Mouse (Mus musculus): ENCODE results near the gene Lnp1. TPM values are rescaled to one million over a fixed set of nuclear protein-coding genes. Genes with fewer than 3 reads are reported as not detected.
"Not testable (repeated sequence)": the region's sequence is repeated elsewhere in the genome, so short reads cannot be mapped to it uniquely, and the experiment has no call there.

The Lnp1 gene
- polyA plus RNA-seq (2015; fragmentation: Nextera tagmentation; extraction: Ambion mirVana): 0.25 and 1.1 TPM in 2 replicates

DNA sequence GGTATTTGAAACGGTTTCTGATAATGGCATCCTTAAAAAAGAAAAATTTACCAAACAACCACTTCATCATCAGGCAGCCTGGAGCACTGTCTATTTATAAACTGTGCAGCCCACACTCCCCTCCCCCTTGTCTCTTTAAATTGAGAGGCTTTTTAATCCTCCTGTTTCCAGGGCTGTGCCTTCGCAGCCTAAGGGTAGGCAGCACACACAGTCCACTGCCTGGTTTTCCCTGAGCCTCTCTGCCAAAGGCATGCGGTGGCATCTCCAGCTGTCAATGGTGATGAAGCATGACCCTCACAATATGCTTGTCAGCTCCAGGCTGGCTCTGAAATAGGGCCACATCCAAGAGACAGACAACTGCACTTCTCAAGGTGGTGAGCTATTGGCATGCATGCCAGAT is at the start of gene Lnp1:
TSS of gene Lnp1 (minus strand) at position 39 of the 400 bp plus-strand sequence.
- WGBS: 20% methylated on average over 3 of the region's 3 CpGs
- no peak; the same call in 1 of the 2 replicates for ATAC-seq (ENCODE audit: insufficient number of reproducible peaks, low FRiP score, low TSS enrichment, low read depth)

DNA sequence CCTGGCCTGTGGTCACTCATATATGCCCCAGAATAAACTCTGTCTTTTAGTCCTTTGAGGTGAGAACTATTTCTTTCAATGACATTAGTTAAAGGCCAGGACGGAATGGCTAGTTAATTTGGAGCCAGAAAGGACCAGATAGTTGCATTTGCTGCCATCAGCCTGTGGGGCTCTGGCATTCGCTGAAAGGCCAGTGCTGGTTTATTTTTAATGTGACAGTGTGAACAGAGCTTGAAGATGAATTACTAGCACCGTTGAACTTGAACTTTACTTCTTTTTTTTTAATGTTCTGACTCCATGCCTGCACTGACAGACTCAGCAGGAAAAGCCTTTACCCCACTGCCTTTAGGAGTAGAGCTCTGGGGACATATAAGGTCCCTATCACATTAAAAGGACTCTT is 46.8 kb upstream of the Lnp1 start:
- Histone ChIP-seq H3K27me3 (no peaks in the 10 kb centered on the region), H3K9ac (no peak overlapping the region), H3K27ac (replicated peaks) (no peak overlapping the region), H3K4me1 (no peaks in the 10 kb centered on the region), H3K4me2 (replicated peaks) (no peak overlapping the region), H3K9me3 (replicated peaks) (no peaks in the 10 kb centered on the region), H3K4me3 (replicated peaks) (no peak overlapping the region), H3K36me3 (no peaks in the 10 kb centered on the region)
- ATAC-seq (ENCODE audit: insufficient number of reproducible peaks, low FRiP score, low TSS enrichment, low read depth): no peak
- 74% methylated on average over 3 of the region's 3 CpGs for WGBS

More for the DNA sequence above, at the start of gene Lnp1:
- H3K27me3 ChIP-seq: no peaks in the 10 kb centered on the region
- H3K27ac ChIP-seq (replicated peaks): no peak within 1 kb of the TSS
- H3K4me3 ChIP-seq (replicated peaks): no peak within 1 kb of the TSS
- no peaks in the 10 kb centered on the region for H3K4me1 ChIP-seq
- H3K36me3 ChIP-seq: no peaks in the 10 kb centered on the region
- no peak within 1 kb of the TSS for H3K9ac ChIP-seq
- no peaks in the 10 kb centered on the region for H3K9me3 ChIP-seq (replicated peaks)
- no peak within 1 kb of the TSS for H3K4me2 ChIP-seq (replicated peaks)

DNA sequence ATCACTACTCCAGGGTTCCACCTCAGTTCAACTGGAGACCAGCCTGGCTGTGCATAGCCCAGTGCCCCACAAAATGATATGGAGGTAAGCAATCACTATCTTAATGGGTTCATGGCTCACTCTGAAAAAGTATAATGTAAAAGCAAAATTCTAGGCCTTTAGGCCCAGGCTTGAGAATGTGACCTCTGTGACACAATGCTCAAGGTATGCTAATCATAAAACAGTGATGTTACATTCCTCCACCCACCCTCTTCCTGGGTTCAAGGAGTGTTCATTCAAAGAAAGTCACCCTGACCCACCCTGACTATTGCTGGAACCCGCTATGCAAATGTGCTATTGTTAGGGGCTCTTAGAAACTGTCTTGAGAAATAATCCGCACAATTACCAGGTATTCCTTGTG is 30.4 kb upstream of the Lnp1 start:
- 93% methylated on average over 2 of the region's 2 CpGs for WGBS
- not testable (repeated sequence) for ATAC-seq (ENCODE audit: insufficient number of reproducible peaks, low FRiP score, low TSS enrichment, low read depth); H3K36me3 ChIP-seq; H3K4me3 ChIP-seq (replicated peaks); H3K9ac ChIP-seq; H3K4me2 ChIP-seq (replicated peaks); H3K9me3 ChIP-seq (replicated peaks); H3K4me1 ChIP-seq; H3K27me3 ChIP-seq; H3K27ac ChIP-seq (replicated peaks)

DNA sequence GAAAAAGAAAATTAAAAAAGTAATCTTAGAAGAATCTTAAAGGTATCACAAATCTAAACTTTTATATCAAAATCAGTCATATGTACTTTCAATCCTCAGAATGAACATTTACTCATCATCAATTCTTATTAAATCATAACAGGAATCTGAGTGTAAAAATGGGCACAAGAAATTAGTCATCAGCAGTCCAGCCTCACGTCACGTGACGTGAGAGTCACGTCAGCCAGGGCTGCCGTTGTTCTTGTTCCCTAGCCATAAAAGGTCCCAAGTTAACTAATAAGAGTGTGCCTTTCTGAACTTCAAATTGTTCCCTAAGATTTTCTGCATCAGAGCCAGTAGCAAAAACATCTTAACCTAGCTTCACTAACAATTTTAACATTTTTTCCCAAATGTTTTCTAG is 21.2 kb upstream of the Lnp1 start:
- Histone ChIP-seq H3K4me1 (no peaks in the 10 kb centered on the region), H3K9me3 (replicated peaks) (no peaks in the 10 kb centered on the region), H3K36me3 (no peaks in the 10 kb centered on the region), H3K4me2 (replicated peaks) (no peak overlapping the region), H3K27ac (replicated peaks) (no peak overlapping the region), H3K9ac (no peak overlapping the region), H3K4me3 (replicated peaks) (no peak overlapping the region), H3K27me3 (no peaks in the 10 kb centered on the region)
- 91% methylated on average over 5 of the region's 5 CpGs for WGBS
- ATAC-seq (ENCODE audit: insufficient number of reproducible peaks, low FRiP score, low TSS enrichment, low read depth): no peak

DNA sequence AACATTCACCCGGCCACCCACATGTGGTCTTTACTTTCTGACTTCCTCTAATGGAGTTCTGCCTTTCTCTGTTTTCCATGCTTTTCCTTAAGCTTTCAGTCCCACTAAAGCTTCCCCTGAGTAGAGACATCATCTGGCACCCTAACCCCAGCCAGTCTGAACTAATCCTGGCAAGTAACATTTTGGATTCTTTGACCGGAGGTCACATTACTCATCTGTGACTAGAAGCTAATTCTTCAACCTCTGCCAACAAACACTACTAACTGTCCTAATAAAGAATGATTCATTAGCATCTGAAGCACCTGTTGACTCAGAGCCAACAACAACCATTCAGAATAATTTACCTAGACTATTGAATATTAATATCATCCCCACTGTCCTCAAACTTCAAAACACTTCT is 14.5 kb upstream of the Lnp1 start:
- Histone ChIP-seq H3K4me2 (replicated peaks) (no peak overlapping the region), H3K4me3 (replicated peaks) (no peak overlapping the region), H3K4me1 (no peaks in the 10 kb centered on the region), H3K36me3 (no peaks in the 10 kb centered on the region), H3K9ac (no peak overlapping the region), H3K27me3 (no peaks in the 10 kb centered on the region), H3K9me3 (replicated peaks) (no peaks in the 10 kb centered on the region), H3K27ac (replicated peaks) (no peak overlapping the region)
- 83% methylated on average over 2 of the region's 2 CpGs for WGBS
- ATAC-seq (ENCODE audit: insufficient number of reproducible peaks, low FRiP score, low TSS enrichment, low read depth): no peak

DNA sequence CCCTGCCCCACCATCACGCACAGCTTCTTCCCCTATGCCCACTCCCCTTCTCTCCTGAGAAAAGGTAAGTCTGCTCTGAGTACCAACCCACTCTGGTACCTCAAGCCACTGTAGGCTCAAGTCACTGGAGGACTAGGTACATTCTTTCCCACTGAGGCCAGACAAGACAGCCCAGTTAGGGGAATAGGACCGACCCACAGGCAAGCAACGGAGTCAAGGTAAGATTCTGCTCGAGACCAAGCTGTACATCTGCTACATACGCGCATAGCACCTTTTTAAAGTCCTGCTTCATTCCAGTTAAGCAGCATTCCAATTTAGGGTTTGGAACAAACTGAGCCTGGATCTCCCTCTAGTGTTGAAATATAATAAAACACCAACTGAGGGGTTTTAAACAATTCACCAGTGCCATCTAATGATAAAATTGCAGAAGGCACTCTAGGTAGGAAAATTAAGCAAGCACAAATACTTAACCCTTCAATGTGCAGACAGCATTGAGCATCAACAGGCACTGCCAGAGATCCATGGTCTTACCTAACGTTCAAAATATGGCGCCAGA is 7.7 kb downstream of the Lnp1 start:
- Histone ChIP-seq H3K27me3 (no peaks in the 10 kb centered on the region), H3K4me2 (replicated peaks) (no peak overlapping the region), H3K4me3 (replicated peaks) (no peak overlapping the region), H3K9ac (no peak overlapping the region), H3K9me3 (replicated peaks) (no peaks in the 10 kb centered on the region), H3K4me1 (no peaks in the 10 kb centered on the region), H3K36me3 (no peaks in the 10 kb centered on the region), H3K27ac (replicated peaks) (no peak overlapping the region)
- 18% methylated on average over 8 of the region's 8 CpGs for WGBS
- ATAC-seq (ENCODE audit: insufficient number of reproducible peaks, low FRiP score, low TSS enrichment, low read depth): no peak

DNA sequence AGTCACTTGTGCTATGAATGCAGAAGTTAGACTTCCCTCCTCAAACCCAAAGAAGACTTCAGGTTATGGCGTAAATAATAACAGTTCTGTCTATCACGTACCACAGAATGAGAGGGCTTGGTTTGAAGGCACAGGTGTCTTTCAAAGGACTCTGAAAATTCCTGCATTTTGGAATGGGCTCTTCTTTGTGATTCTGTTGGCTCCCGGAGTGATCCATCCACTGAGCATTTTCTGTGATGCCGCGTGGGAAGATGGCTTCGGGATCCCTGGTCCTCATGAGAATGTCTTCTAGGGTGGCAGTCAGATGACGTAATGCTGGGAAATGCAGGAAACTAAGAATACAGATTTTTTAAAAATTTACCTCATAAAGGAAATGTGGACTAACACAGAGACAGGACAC is 10.6 kb downstream of the Lnp1 start:
- H3K4me1 ChIP-seq: no peaks in the 10 kb centered on the region
- H3K4me3 ChIP-seq (replicated peaks): no peak overlapping the region
- no peaks in the 10 kb centered on the region for H3K36me3 ChIP-seq
- 87% methylated on average over 7 of the region's 7 CpGs for WGBS
- H3K9me3 ChIP-seq (replicated peaks): no peaks in the 10 kb centered on the region
- no peak overlapping the region for H3K4me2 ChIP-seq (replicated peaks)
- H3K9ac ChIP-seq: no peak overlapping the region
- no peak overlapping the region for H3K27ac ChIP-seq (replicated peaks)
- no peaks in the 10 kb centered on the region for H3K27me3 ChIP-seq
- no peak for ATAC-seq (ENCODE audit: insufficient number of reproducible peaks, low FRiP score, low TSS enrichment, low read depth)

DNA sequence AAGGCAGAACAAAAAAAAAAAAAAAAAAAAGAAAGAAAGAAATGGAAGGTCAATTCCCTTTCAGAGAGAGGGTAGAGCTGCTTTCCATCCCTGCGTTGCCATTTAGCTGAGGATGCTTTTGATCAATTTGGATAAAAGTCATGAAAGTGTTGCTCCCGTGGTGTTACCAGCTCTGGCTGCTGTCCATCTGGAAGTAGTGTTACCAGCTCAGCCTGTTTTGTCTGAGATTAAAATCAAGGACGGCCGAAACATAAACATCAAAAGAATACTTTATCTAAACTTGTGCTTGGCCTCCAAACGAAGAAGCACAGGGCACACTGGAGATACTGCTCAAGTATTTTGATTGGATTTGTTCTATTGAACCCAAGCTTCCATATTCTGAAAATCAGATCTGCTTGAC is 18.9 kb downstream of the Lnp1 start:
- Histone ChIP-seq H3K27me3 (no peaks in the 10 kb centered on the region), H3K4me1 (no peaks in the 10 kb centered on the region), H3K4me2 (replicated peaks) (no peak overlapping the region), H3K27ac (replicated peaks) (no peak overlapping the region), H3K9ac (no peak overlapping the region), H3K9me3 (replicated peaks) (no peaks in the 10 kb centered on the region), H3K4me3 (replicated peaks) (no peak overlapping the region), H3K36me3 (no peaks in the 10 kb centered on the region)
- ATAC-seq (ENCODE audit: insufficient number of reproducible peaks, low FRiP score, low TSS enrichment, low read depth): no peak
- WGBS: 54% methylated on average over 5 of the region's 5 CpGs

DNA sequence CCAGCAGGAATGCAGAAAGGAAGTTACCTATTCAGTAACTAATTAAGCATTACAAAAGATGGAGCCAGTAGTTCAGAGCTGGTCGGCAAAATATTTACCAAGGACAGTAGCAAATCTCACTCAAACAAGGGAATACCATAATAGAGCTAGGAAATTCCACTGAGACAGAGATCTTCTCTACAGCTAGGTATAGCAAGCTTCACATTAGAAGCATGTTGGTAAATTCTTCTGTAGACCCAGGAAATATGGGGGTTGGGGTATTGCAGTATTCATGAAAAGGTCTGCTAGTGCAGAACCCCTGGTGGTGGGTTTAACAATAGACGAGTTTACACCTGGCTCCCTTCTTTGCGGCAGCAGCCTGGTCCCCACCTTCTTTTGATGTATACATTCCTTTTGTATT is 25.7 kb downstream of the Lnp1 start:
- not testable (repeated sequence) for H3K36me3 ChIP-seq; H3K4me2 ChIP-seq (replicated peaks); H3K9ac ChIP-seq; H3K27ac ChIP-seq (replicated peaks); ATAC-seq (ENCODE audit: insufficient number of reproducible peaks, low FRiP score, low TSS enrichment, low read depth); H3K27me3 ChIP-seq; H3K4me3 ChIP-seq (replicated peaks); H3K4me1 ChIP-seq; H3K9me3 ChIP-seq (replicated peaks)
- 55% methylated on average over 3 of the region's 3 CpGs for WGBS

DNA sequence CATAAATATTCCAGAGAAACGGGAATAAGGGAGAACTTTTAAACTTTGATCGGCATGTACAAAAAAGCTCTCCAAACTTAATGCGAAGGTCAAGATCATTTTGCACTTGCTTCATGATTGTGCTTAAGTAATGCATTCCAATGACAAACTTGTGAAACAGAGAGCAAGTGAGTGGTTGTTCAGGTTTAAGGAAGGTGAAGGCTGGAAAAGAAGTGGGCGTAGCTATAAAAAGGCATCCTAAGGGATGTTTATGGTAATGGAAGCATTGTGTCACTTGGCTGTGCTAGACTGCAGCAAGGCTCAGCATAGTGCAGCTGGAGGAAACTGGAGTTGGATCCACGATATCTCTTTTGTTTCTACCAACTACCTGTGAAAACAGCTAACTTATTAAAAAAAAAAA is 36.3 kb downstream of the Lnp1 start:
- WGBS: 82% methylated on average over 5 of the region's 5 CpGs
- Histone ChIP-seq H3K27me3 (no peaks in the 10 kb centered on the region), H3K9ac (no peak overlapping the region), H3K4me2 (replicated peaks) (no peak overlapping the region), H3K27ac (replicated peaks) (no peak overlapping the region), H3K36me3 (no peaks in the 10 kb centered on the region), H3K9me3 (replicated peaks) (no peaks in the 10 kb centered on the region), H3K4me3 (replicated peaks) (no peak overlapping the region), H3K4me1 (no peaks in the 10 kb centered on the region)
- no peak for ATAC-seq (ENCODE audit: insufficient number of reproducible peaks, low FRiP score, low TSS enrichment, low read depth)

DNA sequence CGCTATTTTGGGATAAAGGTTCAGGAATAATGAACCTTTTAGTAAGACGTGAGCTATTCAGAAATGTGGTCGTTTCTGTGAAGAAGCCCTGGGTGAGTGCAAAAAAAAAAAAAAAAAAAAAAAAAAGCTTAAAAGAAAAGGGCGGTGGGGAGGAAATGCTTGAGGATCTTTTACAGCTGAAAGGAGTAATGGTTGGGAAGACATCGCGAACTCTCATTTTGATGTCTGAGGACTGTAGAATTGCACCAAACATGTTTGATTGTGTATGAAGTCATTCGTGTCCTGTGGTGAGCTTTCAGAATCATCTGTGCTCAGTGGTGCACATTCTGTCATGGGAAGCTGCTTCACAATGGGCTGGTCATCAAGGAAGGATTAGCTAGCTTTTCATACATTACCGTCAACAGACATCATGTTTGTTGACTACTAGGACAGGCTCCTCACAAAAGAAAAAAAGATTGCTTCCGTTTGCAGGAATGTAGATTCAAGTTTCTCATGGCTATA is 41.2 kb downstream of the Lnp1 start:
- H3K27me3 ChIP-seq: no peaks in the 10 kb centered on the region
- no peaks in the 10 kb centered on the region for H3K9me3 ChIP-seq (replicated peaks)
- no peak for ATAC-seq (ENCODE audit: insufficient number of reproducible peaks, low FRiP score, low TSS enrichment, low read depth)
- H3K4me3 ChIP-seq (replicated peaks): peak overlapping the region; percentile 59
- no peaks in the 10 kb centered on the region for H3K4me1 ChIP-seq
- H3K9ac ChIP-seq: peak overlapping the region; percentile 35; the same call in 1 of the 2 replicates
- peak overlapping the region; percentile 55 for H3K4me2 ChIP-seq (replicated peaks)
- H3K36me3 ChIP-seq: no peaks in the 10 kb centered on the region
- no peak overlapping the region; the same call in 1 of the 2 replicates for H3K27ac ChIP-seq (replicated peaks)
- WGBS: 20% methylated on average over 9 of the region's 9 CpGs

All from embryonic facial prominence, embryonic 15.5 days (tissue).